Mouse (Mus musculus): ENCODE data around the gene Prdx2.
A peak's percentile ranks its signal among the peaks of the same experiment; 100 is the strongest.

The Prdx2 gene

DNA sequence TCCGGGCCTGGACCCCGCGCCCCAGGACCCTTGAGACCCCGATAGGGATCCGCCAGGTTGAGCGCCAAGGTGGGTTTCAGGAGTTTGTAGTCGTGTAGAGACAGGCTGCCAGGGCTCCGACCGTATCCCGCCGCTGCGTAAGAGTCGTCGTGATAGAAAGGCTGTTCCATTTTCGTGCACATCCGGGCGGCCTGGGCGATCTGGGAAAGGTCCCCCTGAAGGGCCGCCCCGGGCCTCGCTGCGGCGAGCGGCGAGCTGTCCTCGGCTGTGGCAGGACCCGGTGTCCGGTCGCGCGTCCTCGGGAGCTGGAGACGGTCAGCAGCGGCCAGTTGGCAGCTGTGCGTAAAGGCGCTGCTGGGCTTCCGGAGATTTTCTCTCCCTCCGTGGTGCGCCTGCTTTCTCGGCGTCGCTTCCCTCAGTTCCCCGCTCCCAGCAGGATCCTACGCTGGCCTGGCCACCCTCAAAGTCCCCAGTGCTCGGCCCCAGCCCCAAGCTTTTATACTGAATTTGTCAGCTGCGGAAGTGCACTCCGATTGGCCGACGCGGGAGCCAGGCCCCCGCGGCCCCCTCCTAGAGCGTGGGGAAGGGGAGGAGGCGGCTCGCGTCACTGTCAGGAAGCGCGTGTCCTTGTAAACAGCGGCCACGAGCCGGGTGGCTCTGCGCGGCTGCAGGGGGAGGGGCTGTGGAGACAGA lies 9.0 kb downstream of the Prdx2 start, which contains the start of gene Junb:
Gene Junb, minus strand, starts transcription at position 471 of the 693 bp plus-strand sequence.
- DNase-seq (ENCODE audit: low spot score): peak; percentile 91

DNA sequence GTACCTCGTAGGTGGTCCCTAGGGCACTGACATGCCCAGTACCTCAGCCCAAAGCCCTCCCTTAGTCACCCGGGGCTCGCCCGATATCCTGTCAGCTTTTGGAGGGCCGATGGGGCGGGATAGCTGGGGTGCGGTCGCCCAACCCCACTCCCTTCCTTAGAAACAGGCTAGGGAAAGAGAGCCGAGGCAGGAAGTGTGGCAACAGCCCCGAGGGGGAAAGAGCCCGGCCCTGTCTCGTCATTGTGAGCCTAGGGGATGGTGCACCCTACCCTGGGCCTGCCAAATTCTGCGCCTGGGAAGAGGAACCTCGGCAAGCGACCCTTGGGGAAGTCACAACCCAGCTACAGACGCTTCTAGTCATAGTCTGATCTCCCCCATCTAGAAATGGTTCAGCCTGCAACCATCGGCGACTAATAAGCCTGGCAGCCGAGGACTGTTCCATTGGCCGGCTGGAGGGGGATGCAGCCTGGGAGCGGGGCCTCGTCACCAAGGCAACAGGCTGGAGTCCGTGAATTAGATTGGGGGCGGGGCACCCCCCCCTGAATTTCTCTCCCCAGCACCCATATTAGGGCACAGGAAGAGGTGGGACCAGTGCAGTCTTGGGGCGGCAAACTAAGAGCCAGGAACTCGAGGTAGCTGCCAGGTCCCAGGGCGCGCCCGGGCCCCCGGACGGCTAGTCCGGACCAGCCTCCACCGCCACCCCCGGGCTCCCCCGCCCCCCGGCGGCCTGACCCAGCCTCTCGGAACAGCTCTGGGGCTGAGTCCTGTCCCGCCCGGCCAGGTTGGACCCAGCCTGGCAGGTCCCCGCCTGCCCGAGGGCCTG lies 10.4 kb downstream of the Prdx2 start:
- peak; percentile 91 for DNase-seq (ENCODE audit: low spot score)

DNA sequence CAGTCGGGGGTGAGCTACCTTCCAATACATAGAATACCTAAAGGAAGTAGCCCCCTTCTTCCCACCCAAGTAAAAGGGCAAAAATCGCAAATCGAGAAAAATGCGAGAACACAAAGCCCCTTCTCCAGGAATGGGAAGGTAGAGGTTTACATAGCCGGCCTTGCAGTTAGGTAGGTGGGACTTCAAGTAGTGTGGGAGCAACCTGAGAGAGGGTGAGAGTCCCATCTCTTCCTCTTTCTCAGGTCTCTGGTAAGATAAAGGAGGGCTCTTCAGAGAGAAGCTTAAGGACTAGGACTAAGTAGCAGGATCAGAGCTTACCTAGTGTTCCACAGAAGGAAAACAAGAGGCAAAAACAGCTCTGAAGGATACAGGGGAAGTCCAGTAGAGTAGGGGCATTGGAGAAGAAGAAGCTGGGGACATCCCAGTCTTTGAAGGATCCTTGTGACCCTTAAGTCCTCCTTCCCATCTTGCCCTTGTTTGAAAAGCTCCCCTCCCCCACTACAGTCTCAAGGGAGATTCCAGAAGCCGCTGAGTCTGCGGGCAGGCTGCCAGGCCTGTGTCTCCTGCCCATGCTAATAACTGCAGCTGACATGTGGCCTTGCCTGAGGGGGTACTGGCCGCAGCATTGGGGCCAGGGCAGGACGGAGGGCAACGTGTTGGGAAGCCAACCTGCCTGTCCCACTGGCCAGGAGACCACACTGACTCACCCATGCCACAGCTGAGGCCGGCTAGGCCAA lies 11.4 kb downstream of the Prdx2 start:
- DNase-seq (ENCODE audit: low spot score): peak; percentile 74

DNA sequence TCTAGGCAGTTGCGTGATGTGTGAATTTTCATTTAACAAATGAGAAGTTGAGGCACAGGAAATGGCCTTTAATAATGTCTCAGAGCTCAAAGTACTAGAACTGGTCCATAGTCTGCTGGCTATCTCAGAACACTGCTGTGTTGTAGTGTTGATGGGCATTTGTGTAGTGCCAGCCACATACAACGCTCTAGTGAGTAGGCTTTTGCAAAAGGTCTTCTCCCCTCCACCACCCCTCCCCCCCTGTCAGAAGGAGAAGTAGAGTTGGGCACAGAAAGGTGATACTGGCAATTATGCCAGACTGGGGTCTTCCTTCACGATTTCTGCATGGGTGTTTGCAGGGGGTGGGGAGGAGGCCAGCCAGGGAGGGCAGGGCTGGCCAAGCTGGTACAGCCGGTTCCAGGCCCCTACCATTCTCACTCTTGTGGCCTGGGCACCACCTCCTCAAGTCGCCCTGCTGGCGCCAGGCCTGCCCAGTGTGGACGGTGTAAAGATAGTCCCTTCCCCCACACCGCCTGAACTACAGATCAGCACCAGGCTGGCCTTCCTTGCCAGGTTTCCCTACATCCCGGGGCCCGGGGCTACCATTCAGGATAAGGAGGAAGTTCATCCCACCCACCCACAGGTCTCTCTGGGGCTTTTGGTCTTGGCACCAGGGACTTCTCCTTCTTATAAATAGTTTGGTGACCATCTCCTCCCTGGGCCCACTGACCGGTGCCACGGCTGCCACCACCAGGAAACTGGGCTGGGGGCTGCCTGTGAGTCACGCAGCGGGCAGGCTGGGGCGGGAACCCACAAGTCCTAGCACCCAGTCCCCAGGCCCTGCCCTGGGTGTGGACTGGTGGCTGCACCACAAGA lies 12.5 kb downstream of the Prdx2 start:
- no peak for DNase-seq (ENCODE audit: low spot score)

DNA sequence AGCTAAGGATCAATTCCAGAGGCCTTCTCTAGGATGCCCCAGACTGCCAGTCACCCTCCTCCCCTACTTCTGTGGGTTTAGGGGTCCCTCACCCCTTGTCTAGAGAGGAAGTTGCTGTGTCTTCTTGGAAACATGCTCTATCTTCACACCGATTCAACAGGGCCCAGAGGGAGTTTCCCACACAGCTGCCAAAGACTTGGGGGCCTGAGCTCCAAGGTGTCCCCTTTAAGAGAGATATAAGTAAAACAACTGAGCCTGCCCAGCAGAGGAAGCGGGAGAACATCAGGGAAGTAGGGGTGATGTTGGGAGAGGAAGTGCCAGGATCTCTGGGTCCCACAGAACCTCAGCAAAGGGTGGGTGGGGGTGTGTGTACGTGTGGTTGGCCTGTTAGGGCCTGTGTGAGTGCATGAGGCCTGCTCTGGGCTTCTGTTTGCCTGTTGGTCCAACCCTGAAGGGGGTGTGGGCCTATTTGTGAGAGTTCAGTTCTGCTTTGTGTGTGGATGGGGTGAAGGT lies 13.2 kb downstream of the Prdx2 start:
- no peak for DNase-seq (ENCODE audit: low spot score)

DNA sequence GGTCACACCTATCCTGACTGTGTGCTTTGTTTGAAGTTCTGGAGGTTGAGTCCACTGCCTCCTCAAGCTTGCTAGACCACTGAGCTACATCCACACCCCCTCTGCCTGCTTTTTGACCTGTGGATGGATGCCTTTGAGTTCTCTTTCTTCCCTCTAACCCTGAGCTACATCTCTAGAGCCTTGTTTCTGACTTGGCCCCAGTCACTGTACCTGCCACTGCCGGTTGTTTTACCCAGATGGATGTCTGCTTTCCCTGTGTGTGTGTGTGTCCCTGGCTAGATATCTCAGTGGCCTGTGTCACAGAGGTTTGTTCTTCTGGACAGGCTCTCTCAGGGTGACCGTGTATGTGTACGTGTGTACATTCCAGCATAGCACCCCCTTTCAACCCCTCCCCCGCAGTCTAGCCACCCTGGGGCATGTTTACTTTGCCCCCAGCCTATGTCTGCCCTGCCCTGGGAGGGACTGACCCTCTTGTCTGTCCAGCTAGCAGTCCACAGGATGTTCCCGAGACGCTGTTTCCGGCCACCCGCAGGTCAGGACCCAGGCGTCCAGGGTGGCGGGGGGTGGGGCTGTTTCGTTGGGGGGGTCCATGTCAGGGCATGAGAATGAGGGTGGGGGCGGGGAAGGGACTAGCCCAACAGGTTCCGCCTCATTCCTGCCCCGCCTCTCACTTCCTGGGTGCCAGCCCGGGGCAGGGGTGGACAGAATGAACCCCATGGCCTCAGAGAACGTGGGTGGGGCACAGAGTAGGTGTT lies 15.1 kb downstream of the Prdx2 start:
- no peak for DNase-seq (ENCODE audit: low spot score)

DNA sequence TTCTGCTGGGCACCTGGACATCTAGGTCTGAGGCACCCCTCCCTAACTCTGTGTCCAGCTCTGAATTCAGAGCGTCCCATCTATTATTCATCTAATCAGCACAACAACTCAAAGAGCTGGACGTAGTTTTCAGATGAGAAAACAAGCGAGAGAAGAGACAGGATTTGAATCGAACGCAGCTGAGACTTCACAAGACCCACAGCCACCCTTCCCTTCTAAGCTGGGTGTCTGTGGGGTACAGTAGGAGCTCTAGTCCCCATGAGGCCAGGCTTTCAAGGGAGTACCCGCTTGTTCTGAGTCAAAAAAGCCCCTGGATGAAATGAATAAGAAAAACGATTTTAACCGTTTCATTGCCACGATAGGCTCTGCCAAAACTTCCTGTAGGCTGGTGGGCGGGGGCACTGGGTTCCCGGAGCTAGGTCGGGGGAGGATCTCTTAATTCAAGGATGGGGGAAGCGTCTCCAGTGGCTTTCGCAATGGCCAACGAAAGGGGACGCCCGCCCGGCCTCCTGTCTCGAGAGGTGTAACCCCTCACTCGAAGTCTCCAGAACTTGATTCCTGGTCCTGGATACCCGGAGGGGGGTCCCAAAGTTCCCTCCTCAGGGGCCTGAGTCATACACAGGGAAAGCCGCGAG lies 15.8 kb downstream of the Prdx2 start:
- DNase-seq (ENCODE audit: low spot score): no peak

DNA sequence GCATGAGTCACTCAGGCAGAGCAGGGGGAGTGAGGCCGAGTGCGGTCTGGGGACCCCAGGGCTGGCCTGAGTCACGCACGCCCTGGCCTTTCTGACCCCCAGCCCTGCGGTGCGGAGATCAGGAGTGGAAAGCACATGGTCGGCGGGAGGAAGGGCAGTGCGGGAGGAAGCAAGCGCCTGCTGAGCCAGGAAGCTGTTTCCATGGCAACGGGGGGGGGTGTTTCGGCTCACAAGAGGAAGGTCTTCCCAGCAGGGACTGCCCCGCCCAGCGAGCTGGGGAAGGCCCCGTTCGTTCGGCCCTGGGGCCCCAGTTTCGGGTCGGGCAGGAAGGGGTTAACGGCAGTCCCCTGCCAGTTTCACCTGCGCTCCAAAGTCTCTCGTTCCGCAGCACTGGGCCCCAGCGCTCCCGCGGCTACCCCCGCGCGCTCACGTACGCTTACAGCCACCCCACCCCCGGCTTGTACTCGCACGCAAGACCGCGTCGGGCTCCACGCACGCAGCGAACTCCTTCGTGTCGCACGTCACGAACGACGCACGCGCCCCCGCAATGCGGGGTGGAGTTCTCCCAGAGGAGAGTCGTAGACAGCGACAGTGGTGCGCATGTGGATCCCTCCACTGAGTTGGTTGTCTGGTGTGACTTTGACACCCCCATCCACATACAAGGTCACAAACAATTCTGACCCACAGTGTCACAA lies 16.4 kb downstream of the Prdx2 start:
- DNase-seq (ENCODE audit: low spot score): peak; percentile 84

DNA sequence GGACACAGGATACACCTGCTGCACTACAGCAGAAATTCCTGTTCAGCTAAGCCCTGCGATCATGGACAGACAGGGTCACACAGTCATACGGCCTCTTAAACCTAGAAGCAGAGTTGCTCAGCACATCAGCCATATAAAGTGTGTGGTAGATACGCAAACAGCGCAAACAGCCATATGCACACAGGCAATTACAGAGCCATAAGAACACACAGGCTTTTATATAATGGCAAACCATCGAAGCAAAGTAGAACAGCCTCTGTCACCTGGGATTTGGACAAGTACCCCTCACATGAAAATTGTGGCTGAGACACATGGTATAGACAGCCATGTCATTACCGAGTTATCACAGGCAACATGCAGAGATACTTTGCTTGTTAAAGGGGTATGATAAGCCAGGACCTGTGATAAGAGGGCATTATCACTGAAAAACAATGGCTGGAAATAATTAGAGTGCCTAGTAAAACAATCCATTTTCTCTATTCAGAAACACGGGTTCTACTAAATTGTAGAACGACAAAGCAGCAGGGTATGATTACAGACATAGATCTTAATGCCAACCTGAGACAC lies 17.1 kb downstream of the Prdx2 start:
- no peak for DNase-seq (ENCODE audit: low spot score)

DNA sequence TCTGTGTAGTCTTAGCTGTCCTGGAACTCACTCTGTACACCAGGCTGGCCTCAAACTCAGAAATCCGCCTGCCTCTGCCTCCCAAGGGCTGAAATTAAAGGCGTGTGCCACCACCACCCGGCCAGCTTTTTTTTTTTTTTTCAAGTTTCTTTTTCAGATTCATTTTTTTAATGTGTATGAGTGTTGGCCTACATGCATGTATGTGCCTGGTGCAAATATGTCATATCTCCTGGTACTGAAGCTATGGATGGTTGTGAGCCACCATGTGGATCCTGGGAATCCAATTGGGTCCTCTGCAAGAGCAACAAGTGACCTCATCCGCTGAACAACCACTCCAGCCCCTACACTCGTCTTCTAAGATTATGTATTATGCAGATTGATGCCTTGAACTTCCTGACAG lies 18.0 kb downstream of the Prdx2 start:
- DNase-seq (ENCODE audit: low spot score): no peak

DNA sequence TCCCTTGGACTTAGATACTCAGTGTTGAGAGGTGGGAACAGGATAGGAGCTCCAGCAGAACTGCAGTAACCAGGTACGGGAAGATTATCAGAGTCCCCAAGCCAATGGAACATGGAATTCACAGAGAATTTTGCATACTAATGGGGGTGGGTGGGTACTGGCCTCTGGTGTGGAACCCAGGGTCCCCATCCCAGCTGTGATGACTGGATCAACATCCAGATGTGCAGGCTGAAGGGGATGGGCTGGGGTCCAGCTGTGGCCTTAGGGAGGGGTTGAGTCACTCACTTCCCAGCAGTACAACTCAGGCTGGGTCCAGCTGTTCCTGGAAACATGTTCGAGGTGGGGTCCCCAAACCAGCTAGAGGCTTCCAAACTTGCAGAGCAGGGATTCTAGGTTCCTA lies 18.5 kb downstream of the Prdx2 start:
- DNase-seq (ENCODE audit: low spot score): no peak

DNA sequence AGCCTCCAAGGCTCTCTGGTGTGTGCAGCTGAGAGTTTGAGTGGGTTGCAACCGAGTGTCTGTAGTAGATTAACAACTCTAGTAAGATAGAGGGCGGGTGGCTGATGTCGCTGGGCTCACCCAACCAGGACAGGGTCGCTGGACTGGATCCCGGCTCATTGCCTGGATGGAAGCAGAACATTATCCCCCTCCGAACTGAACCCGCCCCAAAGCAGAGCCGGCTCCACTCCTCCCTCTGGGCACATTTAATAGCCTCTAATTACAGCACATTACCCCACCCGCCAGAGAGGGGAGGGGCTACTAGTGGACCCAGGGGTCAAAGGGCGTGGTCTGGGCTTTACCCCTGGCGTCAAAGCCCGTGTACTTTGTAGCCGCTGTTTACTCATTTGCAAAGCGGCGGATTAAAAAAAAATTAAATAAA lies 19.9 kb downstream of the Prdx2 start:
- DNase-seq (ENCODE audit: low spot score): no peak

DNA sequence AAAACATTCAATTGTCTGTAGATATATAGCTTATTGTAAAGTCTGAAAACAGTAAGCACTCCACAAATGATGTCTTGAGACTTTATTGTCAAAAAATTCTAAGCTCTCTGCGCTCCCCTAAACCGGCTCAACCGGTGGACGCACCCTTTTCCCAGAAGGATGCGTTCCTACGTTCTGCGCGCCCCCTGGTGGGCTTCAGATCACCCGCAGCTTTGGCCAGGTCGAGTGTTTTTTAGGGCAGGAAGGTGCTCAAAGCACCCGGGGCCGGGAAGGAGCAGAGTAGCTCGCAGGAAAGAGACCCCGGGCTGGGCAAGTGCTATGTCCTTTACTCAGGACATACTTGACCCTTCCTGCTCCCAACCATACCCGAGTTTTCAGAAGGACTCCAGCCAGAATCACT lies 20.4 kb downstream of the Prdx2 start:
- peak; percentile 91 for DNase-seq (ENCODE audit: low spot score)

DNA sequence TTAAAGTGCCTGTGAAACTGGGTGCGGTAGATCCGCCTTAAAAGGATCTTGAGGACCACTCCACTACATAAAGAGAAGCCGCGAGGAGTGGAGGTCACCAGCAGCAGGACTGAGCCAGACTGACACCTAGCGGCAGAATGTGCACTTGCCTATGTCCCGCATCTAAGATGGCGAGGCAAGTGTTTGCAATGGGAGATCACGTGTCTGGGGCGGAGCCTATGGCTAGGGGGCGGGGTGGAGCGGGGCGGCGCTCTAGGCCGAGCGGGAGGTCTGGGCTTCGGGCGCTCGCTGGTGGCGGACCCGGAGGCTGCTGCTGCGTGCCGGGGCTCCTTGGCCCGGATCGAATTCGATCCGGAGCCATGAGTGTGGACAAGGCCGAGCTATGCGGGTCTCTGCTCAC lies 21.0 kb downstream of the Prdx2 start, which contains the start of gene Hook2:
Gene Hook2, plus strand, starts transcription at position 255 of the 400 bp plus-strand sequence.
- DNase-seq (ENCODE audit: low spot score): peak; percentile 95

DNA sequence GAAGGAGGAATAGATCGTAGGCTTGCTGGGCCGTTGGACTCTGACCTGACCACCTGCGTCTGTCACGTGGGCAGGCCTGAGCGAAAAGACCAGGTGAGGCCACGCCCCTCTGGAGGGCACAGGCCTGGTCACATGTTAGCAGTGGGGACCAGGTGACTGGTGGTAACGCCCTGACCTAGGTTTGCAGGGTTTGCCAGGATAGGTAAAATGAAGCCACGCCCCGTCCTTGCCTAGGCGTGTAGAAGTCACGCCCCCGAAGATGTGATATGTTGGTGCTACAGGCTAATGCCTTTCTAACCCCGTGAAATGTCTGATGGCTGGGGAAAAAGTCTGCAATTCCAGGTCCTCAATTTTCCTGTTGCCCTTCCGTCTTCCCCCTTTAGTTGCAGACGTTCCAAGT lies 21.4 kb downstream of the Prdx2 start:
- peak; percentile 55 for DNase-seq (ENCODE audit: low spot score)

DNA sequence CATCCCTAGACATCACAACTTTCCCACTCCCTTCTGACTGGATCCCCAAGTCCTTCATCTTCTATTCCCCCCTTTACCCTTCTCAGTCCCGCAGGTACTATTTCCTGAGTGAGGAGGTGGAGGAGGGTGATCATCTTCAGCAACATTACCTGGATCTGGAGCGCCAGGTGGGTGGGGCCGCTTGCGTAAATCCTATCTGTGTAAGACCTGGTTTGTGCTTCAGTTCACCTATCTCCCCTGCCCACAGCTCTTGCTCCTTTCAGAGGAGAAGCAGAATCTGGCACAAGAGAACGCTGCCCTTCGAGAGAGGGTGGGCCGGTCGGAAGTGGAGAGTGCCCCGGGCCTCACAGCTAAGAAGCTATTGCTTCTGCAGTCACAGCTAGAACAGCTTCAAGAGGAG lies 25.0 kb downstream of the Prdx2 start:
- no peak for DNase-seq (ENCODE audit: low spot score)

DNA sequence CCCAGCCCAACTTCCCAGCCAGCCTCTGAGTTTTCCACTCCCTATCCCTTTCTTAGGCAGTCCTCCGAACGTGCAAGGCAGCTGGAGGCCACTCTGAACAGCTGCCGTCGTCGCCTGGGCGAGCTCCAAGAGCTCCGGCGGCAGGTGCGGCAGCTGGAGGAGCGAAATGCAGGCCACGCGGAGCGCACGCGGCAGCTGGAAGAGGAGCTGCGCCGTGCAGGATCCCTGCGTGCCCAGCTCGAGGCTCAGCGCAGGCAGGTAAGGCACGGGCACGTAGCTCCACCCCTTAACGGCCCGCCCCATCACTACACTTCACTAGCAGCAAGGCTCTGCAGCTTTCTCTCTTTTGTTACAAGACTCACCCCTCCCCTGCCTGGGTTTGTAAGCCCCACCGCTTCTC lies 26.3 kb downstream of the Prdx2 start:
- no peak for DNase-seq (ENCODE audit: low spot score)

DNA sequence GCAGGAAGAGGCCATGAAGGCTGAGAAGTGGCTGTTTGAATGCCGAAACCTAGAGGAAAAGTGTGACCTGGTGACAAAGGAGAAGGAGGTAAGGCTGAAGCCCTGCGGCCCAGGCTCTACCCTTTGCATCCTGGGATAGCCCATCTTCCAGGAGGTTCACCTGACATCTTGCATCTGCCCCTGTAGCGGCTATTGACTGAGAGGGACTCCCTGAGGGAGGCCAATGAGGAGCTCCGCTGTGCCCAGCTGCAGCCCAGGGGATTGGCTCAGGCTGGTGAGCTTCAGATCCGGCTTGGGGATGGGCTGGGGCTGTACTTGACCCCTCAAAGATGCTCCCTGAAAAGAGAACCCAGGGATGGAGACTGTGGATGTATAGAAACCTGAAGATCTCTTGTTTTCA lies 27.6 kb downstream of the Prdx2 start:
- DNase-seq (ENCODE audit: low spot score): no peak

DNA sequence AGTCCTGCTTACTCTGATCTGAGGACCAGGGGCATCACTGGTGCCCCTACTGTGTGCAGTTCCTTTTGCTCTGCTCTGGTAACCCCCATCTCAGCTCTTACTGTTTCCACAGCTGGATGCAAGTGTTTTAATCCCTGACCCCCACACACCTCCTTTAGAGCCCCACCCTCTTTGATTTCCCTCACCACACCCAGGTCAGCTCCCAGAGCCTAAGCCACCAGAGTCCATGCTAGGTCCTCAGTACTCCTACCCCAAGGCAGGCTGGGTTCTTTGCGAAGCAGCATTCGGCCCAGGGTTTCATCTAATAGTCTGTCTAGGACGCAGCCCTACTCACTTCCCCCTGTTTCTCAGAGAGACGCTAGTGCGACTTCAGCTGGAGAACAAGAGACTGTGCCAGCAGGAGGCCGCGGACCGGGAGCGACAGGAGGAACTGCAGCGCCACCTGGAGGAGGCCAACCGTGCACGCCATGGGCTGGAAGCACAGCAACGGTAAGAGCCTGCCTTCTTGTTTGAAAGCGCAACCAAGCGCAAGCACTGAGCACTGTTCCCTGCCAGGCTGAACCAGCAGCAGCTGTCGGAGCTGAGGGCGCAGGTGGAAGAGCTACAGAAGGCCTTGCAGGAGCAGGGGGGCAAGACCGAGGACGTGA lies 28.4 kb downstream of the Prdx2 start:
- DNase-seq (ENCODE audit: low spot score): peak; percentile 86
